Mouse (Mus musculus) ES-E14 (cell line): ENCODE results near the gene Fam178b.

Experiments used
- CHD2 ChIP-seq: IDR thresholded peaks from 2 replicates; pipeline ENCODE4 v1.6.1; 2014; ENCODE audit warnings: mild to moderate bottlenecking, low read depth, low read length, inconsistent platforms
- HCFC1 ChIP-seq: IDR thresholded peaks from 2 replicates; pipeline ENCODE4 v1.6.1; 2012; ENCODE audit warnings: low read length, inconsistent platforms, borderline replicate concordance; ENCODE audit not compliant: insufficient read depth
- MAFK ChIP-seq: IDR thresholded peaks from 2 replicates; pipeline ENCODE4 v1.6.1; 2014; ENCODE audit warnings: mild to moderate bottlenecking, low read depth, low read length, inconsistent platforms; ENCODE audit not compliant: insufficient read depth
- ZC3H11A ChIP-seq: IDR thresholded peaks from 2 replicates; pipeline ENCODE4 v1.6.1; 2012; ENCODE audit warnings: low read depth, mild to moderate bottlenecking, inconsistent platforms, low read length, borderline replicate concordance
- ZNF384 ChIP-seq: IDR thresholded peaks from 2 replicates; pipeline ENCODE4 v1.6.1; 2012; ENCODE audit warnings: low read depth, low read length, inconsistent platforms

- TF ChIP-seq ZNF384 (no peak), ZC3H11A (no peak), MAFK (no peak), CHD2 (no peak), HCFC1 (no peak)
These were observed 25.6 kb upstream of the Fam178b start for GRCm38 (mm10) chr1:36708626-36709025.
